Mouse (Mus musculus): ENCODE measurements around the gene Glrx5.

The Glrx5 gene

DNA sequence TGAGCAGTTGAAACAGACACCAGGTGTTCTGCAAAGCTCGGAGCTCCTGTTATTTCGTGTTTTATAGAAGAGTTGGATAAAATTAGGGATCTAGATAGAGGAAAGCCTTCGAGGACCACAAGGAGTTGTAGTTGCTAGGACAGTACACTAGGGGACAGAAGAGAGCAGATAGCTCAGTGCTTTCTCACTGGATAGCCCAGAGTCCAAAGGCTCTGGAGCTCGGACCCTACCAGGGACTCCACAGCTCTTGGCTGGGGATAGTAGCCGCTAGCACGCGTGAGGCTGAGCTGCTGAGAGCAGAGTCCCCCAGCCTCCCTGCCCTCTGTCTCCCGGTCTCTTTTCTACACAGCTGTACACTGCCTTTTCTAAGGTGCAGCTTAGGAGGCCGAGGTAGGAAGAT, 41.2 kb downstream of the Glrx5 start:
- DNase-seq (ENCODE audit: low read depth, low spot score): no peak

DNA sequence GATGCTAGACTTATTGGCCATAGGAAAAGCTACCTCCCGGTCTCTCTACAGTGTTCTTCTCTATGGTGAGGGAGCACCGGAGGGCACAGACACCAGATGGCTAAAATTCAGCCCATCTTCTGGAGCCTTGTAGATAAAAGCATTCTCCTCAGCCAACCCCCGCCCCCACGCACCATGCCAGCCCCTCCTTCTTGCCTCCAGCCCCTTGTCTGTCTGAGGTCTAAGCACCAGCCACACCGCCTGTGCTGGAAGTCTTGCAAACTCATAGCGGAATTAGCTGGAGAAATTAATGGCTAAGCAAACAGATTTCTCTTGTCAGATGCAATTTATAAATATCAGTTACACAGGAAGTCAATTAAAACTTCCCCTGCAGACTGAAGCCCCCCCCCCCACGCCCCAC, 43.0 kb downstream of the Glrx5 start:
- no peak for DNase-seq (ENCODE audit: low read depth, low spot score)

- no peak for DNase-seq (ENCODE audit: low read depth, low spot score)
These were observed 44.0 kb downstream of the Glrx5 start for GRCm38 (mm10) chr12:105076511-105076910.

GRCm38 (mm10) chr12:105077232-105077631, 44.7 kb downstream of the Glrx5 start:
- DNase-seq (ENCODE audit: low read depth, low spot score): no peak

DNA sequence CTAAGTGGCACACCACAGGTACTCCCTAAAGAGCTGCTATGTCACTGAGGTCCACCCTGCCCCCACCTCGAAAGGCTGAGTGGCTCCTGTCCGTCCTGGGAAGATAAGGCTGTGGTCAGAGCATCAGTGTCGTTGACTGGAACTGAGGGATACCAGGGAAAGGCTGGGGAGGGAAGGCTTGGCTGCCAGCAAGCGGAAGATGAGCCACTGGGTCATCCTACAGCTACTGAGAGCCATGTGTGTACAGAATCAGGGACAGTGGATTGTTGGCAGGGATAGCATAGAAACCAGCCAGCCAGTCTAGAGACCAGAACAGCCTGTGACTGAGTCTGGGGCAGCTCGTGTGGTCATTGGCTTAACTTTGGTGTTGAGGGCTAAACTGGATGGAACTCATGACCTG, 51.7 kb downstream of the Glrx5 start:
- no peak for DNase-seq (ENCODE audit: low read depth, low spot score)

DNA sequence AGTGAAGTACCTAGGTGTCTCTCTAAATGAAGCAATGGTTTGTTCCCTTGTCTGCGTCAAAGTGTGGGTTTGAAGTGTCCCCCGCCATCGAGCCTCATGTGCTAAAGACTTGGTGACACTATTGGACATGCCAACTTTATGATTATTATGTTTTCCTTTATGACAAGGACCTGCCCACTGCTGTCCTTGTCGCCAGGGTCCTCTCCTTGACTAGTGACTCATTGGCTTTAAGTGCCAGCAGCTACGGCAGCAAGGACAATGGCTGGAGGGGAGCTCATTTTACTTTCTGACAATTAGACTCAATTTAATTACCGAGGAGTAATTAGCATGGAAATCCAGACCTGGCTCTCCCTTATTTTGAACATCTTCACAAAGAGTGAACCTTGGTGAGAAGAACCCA, 52.3 kb downstream of the Glrx5 start:
- no peak for DNase-seq (ENCODE audit: low read depth, low spot score)

GRCm38 (mm10) chr12:105085296-105085695, 52.8 kb downstream of the Glrx5 start:
- no peak for DNase-seq (ENCODE audit: low read depth, low spot score)

DNA sequence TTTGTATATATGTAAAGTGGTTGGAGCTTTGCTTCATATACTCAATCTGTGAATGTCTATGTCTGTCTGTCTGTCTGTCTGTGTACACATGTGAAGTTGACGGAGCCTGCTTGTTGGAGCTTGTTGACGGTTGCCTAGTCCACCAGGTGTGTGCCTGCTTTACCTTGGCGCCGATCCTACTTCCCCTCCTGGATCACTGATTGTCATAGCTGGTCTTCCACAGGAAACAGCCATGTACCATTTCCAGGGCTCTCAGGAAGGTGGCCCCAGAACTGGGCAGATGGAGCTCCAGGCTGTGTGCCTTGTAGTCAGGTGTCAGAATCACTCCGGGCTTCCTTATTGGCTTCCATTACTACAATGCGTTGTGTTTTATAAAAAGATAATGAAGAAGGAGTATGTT, 54.3 kb downstream of the Glrx5 start:
- DNase-seq (ENCODE audit: low read depth, low spot score): no peak

DNA sequence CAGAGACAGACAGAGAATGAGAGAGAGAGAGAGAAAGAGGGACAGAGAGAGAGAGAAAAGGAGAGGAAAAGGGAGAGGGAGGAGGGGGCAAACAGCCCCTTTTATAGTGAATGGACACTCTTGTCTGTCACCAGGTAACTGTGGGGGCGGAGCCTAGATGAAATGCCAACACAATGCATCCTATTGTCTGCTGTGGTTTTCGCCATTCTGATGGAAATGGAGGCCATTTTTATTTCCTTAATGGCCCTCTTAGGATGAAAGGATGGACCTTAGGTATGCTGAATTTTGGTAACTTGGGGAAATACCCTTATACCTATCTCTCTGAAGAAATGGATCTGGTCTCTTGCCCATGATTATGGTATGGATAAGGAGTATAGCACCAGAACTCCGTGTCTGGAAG, 54.9 kb downstream of the Glrx5 start:
- no peak for DNase-seq (ENCODE audit: low read depth, low spot score)

DNA sequence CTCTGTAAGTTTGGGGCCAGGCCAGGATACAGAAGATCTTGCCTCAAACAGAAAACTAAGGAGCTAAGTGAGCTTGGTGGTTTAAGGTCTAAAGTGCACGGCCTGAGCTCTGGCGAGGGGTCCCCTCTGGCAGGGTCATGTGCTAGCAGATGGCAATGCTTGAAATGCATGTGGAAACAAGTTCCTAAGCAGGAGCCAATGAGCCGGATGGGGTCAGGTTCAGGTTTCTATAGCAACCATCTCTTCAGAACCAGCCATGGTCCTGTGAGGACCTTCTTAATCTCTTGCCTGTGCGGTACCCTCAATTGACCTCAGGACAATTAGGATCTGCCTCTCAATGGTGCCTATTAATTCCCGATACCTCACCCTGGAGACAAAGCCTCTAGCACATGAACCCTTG, 56.7 kb downstream of the Glrx5 start:
- DNase-seq (ENCODE audit: low read depth, low spot score): no peak

DNA sequence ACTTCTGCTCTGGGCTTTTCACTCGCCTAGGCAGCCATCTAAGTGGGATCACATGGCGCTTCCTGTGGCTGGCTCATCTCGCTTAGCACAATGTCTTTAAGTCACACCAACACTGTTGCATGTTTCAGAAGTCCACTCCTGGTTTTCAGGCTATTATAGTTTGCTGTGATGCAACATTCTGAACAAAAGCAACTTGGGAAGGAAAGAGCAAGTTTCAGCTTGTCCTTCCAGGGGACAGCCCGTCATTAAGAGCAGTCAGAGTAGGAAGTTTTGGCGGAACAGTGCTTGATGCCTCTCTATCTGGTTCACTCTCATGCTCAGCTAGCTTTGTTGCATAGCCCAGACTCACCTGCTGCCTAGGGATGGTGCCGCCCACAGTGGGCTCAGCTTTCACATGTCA, 59.1 kb downstream of the Glrx5 start:
- DNase-seq (ENCODE audit: low read depth, low spot score): no peak

All from CD4-positive helper T cell, adult 2 months (primary cell).